Mouse (Mus musculus): ENCODE data around the gene Scamp1.

Scamp1 gene

DNA sequence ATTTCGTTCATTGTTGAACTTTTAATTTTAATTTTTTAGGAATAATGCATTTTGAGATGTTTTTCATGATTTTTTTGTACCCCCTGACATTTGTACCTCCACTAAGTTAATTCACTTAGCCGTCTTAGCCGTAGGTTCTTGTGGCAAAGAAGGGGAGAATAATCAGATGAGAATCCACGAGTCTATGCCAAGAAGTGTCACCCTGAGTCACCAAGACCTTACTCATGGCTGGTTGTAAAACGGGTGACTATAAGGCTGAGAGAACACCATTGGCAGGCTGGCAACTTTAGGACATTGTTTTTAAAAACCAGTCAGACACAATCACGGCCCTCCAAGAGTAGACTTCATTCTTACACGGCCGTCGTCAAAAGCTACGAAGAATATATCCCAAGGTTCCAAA, 132.8 kb downstream of the Scamp1 start:
- in situ Hi-C loops (cut with MboI; ENCODE audit: unreplicated experiment in 2 of 2), result no loop called here
